Mouse (Mus musculus): Measurements from ENCODE around the gene Snx18.

The Snx18 gene

DNA sequence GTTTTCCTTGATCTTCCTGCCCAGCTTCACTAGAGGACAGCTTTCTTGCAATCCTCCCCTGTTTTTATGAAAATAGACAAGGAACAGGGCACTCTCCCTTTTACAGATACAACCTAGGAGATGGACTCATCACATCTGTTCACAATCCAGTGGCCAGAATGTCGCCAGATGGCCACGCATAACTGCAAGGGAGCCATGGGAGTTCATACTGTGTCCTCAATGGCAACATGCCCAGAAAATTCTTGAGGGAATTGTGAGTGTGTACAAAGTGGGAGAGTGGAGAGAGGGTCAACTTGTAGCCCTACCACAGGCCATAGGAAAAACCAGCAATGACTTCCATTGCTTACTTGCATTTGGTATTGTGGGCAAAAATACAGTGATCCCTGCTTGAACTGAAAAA is 63.1 kb downstream of the Snx18 start:
- no peak for DNase-seq

DNA sequence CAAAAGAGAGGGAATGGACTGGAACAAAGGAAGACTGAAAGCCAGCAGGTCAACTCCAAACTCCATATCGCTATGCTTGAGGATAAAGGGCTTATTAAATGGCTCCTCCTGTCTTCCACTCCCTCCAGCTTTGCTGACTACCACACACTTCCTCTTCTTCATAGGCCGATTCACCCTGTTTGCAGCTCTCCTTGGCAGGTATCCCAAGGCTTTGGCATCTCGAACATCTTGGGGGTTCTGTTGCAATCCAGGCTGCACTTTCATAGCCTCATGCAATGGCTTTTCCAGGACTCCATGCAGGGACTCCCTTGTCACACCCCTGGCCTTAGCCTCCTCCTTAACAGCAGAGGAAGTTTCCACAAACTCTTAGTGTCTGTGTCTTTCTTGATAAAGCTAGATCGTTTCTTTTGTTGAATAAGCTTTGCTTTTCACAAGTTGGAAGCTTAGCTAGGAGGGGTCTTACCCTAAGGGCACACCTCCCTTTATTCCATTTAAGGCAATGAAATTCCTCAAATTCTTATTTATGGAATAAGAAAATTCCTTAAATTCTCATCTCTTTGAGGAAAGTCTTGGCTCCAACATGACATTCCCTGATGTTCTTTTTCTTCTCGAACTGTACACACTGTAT is 64.6 kb downstream of the Snx18 start:
- no peak for DNase-seq

DNA sequence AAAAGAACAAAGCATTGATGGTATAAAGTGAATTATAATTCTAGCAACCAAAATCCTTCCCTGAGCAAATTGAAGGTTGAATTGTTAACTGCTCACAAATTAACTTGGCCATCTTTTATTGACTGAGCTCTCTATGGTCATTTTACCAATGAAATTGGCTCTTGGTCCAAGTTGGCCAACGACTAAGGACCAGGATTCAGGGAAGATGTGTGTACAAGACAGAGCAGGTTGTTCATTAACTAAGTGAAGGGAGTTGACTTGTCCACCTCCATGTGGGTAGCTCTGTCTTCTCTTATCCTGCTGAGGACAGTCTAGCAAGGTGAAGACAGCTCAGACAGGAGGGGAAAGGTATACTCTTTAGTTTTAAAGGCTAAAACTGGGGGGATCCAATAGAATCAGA is 66.0 kb downstream of the Snx18 start:
- no peak for DNase-seq

DNA sequence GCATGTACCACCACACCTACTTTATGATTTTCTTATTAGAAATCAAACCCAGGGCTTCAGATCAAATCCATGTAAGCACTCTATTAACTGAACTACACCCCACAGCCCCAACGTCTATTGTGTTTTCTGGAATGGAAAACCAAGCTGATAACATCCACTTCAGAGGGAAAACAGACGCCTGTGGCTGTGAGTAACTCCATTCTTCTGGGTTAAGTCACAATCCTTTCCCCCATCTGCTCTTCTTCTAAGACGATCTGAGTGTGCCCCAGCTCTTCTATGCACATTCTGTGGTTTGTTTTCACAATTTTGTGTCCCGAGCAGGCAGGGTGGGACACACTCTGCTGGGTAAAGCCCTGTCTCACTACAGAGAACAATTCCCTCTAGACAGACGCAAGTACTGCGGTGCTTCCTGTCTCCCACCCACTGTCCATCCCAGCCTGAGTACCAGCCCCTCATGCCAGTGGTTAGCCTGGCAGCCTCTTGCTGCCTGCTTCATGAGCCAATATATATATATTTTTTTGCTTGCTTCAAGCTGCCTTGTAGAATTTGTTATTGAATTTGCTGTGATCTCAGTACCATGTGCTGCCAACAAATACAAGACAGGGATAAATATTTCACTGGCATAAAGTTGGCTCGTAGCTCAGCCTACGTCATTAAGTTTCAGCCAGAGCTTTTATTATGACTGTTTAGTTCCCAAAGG is 67.3 kb downstream of the Snx18 start:
- DNase-seq, result no peak

DNA sequence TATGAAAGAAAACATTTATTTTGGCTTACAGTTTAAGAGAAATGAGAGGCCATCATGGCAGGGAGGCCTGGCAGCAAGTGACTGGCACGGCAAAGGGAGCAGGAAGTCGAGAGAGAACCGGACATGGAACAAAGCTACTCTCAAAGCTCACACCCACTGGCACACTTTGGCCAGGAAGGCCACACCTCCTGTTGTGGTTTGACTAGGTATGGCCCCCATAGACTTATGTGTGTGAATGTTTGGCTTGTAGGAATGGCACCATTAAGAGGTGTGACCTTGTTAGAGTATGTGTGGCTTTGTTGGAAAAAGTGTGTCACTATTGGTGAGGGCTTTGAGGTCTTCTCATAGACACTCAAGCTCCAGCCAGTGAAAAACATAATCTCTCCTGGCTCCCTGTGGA is 69.3 kb downstream of the Snx18 start:
- DNase-seq, result no peak

DNA sequence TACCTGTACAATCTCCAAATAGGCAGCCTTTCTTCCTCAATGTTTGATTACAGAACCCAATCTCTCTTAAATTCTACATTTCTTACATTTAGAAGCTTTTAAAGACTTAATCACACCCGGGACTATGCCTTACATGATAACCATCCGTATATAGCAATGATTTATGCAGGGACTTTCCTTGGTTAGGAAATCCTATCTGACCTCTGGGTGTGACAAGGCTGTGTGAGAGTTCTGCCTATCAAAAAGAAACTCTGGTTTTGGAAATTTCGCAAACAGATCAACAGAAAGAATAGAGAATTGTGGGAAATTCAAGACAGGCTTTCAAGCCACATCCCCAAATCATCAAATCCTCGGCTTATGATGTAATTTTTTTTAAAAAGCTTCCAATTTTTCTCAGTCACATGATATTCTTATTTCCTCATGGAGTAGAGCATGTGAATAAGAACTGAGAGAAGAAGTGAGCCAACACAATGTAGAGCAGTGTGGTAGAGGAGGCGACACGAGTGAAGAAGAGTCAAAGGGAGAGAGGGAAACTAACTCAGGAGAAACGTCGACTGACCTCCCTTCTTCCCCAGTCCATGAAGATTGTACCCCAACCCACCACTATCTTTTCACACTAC is 70.4 kb downstream of the Snx18 start:
- DNase-seq, result no peak

DNA sequence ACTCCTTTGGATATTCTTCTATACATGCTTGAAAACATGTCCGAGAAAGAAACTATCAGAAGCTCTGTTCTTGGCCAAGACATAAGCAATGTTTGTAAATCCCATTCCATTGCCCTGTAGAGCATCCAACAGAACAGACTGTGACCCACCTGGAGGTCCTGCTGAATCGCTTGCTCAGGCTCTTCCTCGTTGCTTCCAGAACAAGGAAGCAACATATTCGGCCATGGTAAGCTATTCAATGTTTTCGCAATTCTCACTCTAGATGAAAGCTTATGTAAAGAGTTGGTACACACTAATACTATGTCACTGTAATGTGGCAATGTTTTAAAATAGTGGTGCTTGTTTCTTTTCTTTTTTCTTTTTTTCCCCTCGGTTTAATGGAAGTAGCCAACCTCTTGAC is 76.0 kb downstream of the Snx18 start:
- DNase-seq, result no peak

Data from thymus, adult 18-20 months (tissue).